ENCODE assay signal across 9 mouse cellular contexts in genomic region chr4:132144080-132144841, GRCm38 (mm10). TPM values are rescaled to one million over a fixed set of nuclear protein-coding genes. Genes with fewer than 3 reads are reported as not detected.
DNase-seq lines count a peak whose midpoint lies in the region; ATAC-seq and TF ChIP-seq lines count a peak whose summit lies in the region.
"Had no signal": no experiment of that assay in that cellular context is flagged by ENCODE, and none has a peak within 500 bp of the region (broad histone marks: within the 10 kb centered on the region; RNA-seq: fewer than 3 reads in every experiment).

Gene Oprd1 (minus strand): TSS chr4:132144486.

- TF ChIP-seq CTCF in thymus, adult 2 months (IDR thresholded peaks at IDR 0.05; ENCODE audit: borderline replicate concordance, control insufficient read depth, extremely low read depth, insufficient read depth, low read length, poor library complexity) = no peak

- peak within 1 kb of the TSS; percentile 71 for H3K4me2 ChIP-seq in hindbrain, embryonic 16.5 days (ENCODE audit: low read length)
- H3K4me2 ChIP-seq in midbrain, embryonic 15.5 days = peak within 1 kb of the TSS; percentile 66

- H3K4me3 ChIP-seq in heart, embryonic 10.5 days = peak within 1 kb of the TSS; percentile 70
- H3K4me3 ChIP-seq in thymus, adult 2 months (ENCODE audit: control insufficient read depth, insufficient read depth, low read length) = no peak within 1 kb of the TSS
- H3K4me3 ChIP-seq in hindbrain, embryonic 16.5 days (ENCODE audit: low read length) = peak within 1 kb of the TSS; percentile 51
- peak within 1 kb of the TSS; percentile 39 for H3K4me3 ChIP-seq in midbrain, embryonic 15.5 days
- H3K4me3 ChIP-seq: erythroblast, embryonic 14.5 days had no signal

- H3K9me3 ChIP-seq in heart, embryonic 10.5 days = no peaks in the 10 kb centered on the region
- no peaks in the 10 kb centered on the region for H3K9me3 ChIP-seq in hindbrain, embryonic 16.5 days (ENCODE audit: control insufficient read depth, low read length)
- H3K9me3 ChIP-seq in midbrain, embryonic 15.5 days = no peaks in the 10 kb centered on the region

- peak; percentile 76 for DNase-seq in heart, embryonic 10.5 days (ENCODE audit: low spot score)
- no peak for DNase-seq in heart, adult 18-20 months
- peak; percentile 10 for DNase-seq in thymus, postnatal 25 days
- no peak for DNase-seq in thymus, adult 2 months
- DNase-seq in cerebellum, postnatal 25 days = no peak

- H3K27ac ChIP-seq in heart, embryonic 10.5 days = peak within 1 kb of the TSS; percentile 65
- H3K27ac ChIP-seq in thymus, adult 2 months (ENCODE audit: control insufficient read depth, insufficient read depth, low read length) = no peak within 1 kb of the TSS
- no peak within 1 kb of the TSS for H3K27ac ChIP-seq in hindbrain, embryonic 16.5 days (ENCODE audit: low read depth, low read length)
- H3K27ac ChIP-seq in midbrain, embryonic 15.5 days = no peak within 1 kb of the TSS

- H3K4me1 ChIP-seq in heart, embryonic 10.5 days = peaks cover 15% of the 10 kb centered on the region
- H3K4me1 ChIP-seq in thymus, adult 2 months (replicated peaks; ENCODE audit: control insufficient read depth, insufficient read depth, low read length) = no peaks in the 10 kb centered on the region
- H3K4me1 ChIP-seq in hindbrain, embryonic 16.5 days (ENCODE audit: control insufficient read depth, insufficient read depth, low read depth, low read length) = peaks cover 8% of the 10 kb centered on the region; the same call in 1 of the 2 replicates
- H3K4me1 ChIP-seq in midbrain, embryonic 15.5 days = peaks cover 6% of the 10 kb centered on the region; the same call in 1 of the 2 replicates

- peak; percentile 60; the same call in 1 of the 2 replicates for ATAC-seq in hindbrain, embryonic 16.5 days
- ATAC-seq in midbrain, embryonic 15.5 days (replicated peaks) = no peak
- ATAC-seq in CD4-positive, CD25-positive, alpha-beta regulatory T cell, adult 4 months = no peak

- no peaks in the 10 kb centered on the region for H3K36me3 ChIP-seq in heart, embryonic 10.5 days
- H3K36me3 ChIP-seq in thymus, adult 2 months (ENCODE audit: control insufficient read depth, insufficient read depth, low read length) = no peaks in the 10 kb centered on the region
- no peaks in the 10 kb centered on the region for H3K36me3 ChIP-seq in hindbrain, embryonic 16.5 days (ENCODE audit: control insufficient read depth, insufficient read depth, low read length)
- no peaks in the 10 kb centered on the region for H3K36me3 ChIP-seq in midbrain, embryonic 15.5 days (replicated peaks)

- TF ChIP-seq POLR2A in thymus, adult 2 months (IDR thresholded peaks at IDR 0.05; ENCODE audit: control insufficient read depth, extremely low read depth, insufficient read depth, low read length, poor library complexity) = no peak

- peaks cover 66% of the 10 kb centered on the region for H3K27me3 ChIP-seq in heart, embryonic 10.5 days (ENCODE audit: insufficient read depth, poor library complexity, severe bottlenecking)
- H3K27me3 ChIP-seq in thymus, adult 2 months (ENCODE audit: control insufficient read depth, insufficient read depth, low read length) = peaks cover 12% of the 10 kb centered on the region
- H3K27me3 ChIP-seq in hindbrain, embryonic 16.5 days (replicated peaks; ENCODE audit: control insufficient read depth, insufficient read depth, low read length) = peaks cover 37% of the 10 kb centered on the region
- peaks cover 55% of the 10 kb centered on the region for H3K27me3 ChIP-seq in midbrain, embryonic 15.5 days (replicated peaks)

- H3K9ac ChIP-seq in hindbrain, embryonic 16.5 days (ENCODE audit: low read depth, low read length) = peak within 1 kb of the TSS; percentile 56
- peak within 1 kb of the TSS; percentile 32; the same call in 1 of the 2 replicates for H3K9ac ChIP-seq in midbrain, embryonic 15.5 days

- WGBS in heart, embryonic 10.5 days = under 1% methylated on average over 84 of the region's 89 CpGs
- 4% methylated on average over 89 of the region's 89 CpGs for WGBS in thymus, adult 2 months
- WGBS in hindbrain, embryonic 16.5 days = 1% methylated on average over 64 of the region's 89 CpGs
- under 1% methylated on average over 82 of the region's 89 CpGs for WGBS in midbrain, embryonic 15.5 days

RNA-seq across cellular contexts. Expression of gene Oprd1, which starts in this region (rescaled TPM):
- polyA plus RNA-seq in heart, embryonic 10.5 days (2016; fragmentation: Nextera tagmentation; extraction: Ambion mirVana) = 1.00 and 1.1 TPM in 2 replicates
- total RNA-seq in heart, adult 18-20 months (2021) = under 1 TPM; 0.17 to 0.18 TPM
- polyA plus RNA-seq in thymus, adult 2 months (2012; rRNA removed) = 3.9 and 4.3 TPM in 2 replicates
- polyA plus RNA-seq in hindbrain, embryonic 16.5 days (2015; fragmentation: Nextera tagmentation; extraction: Ambion mirVana) = 0.86 and 1.4 TPM in 2 replicates
- 0.37 and 0.48 TPM in 2 replicates for polyA plus RNA-seq in midbrain, embryonic 15.5 days (2015; fragmentation: Nextera tagmentation; extraction: Ambion mirVana)
- polyA plus RNA-seq in CD4-positive, CD25-positive, alpha-beta regulatory T cell, adult 4 months (2017; shearing (Covaris generic)) = not detected
- polyA plus RNA-seq: erythroblast, embryonic 14.5 days had no signal

Comparison
In these comparisons a context has a peak if more than half of its experiments do, and no peak if none do; other contexts are left out.
1. DNase-seq: peak in heart, embryonic 10.5 days (single experiment) and thymus, postnatal 25 days (single experiment); none in heart, adult 18-20 months (0 of 2), thymus, adult 2 months (single experiment) and cerebellum, postnatal 25 days (0 of 2).